Mouse (Mus musculus) stomach, embryonic 15.5 days (tissue): ENCODE measurements around the gene Dnpep. TPM values are rescaled to one million over a fixed set of nuclear protein-coding genes. Genes with fewer than 3 reads are reported as not detected.

ENCODE experiments used
- polyA plus RNA-seq: library from polyadenylated mRNA; unstranded; fragments of >200 nt; fragmentation: Nextera tagmentation; extraction: Ambion mirVana; gene quantifications from 2 replicates; pipeline ENCODE4 v1.2.1, GENCODE M21; 2015

Dnpep gene
- polyA plus RNA-seq, 1 experiment from 2014 or later = 123 TPM

Other genes with a start within 250 kb of the Dnpep start
- 8.6 and 9.5 TPM in 2 replicates for gene Nhej1, start 192.8 kb downstream of the Dnpep start, polyA plus RNA-seq
- gene Slc23a3, start 184.1 kb downstream of the Dnpep start, polyA plus RNA-seq = 0.49 and 0.86 TPM in 2 replicates
- 38.8 and 44.9 TPM in 2 replicates for gene Cnppd1, start 175.3 kb downstream of the Dnpep start, polyA plus RNA-seq
- 43.8 and 47.8 TPM in 2 replicates for gene Retreg2, start 175.2 kb downstream of the Dnpep start, polyA plus RNA-seq
- gene Zfand2b, start 149.3 kb downstream of the Dnpep start, polyA plus RNA-seq = 41.0 and 41.2 TPM in 2 replicates
- 23.9 and 26.8 TPM in 2 replicates for gene Abcb6, start 137.6 kb downstream of the Dnpep start, polyA plus RNA-seq
- 24.7 and 26.7 TPM in 2 replicates for gene Ankzf1, start 125.8 kb downstream of the Dnpep start, polyA plus RNA-seq
- gene Atg9a, start 125.8 kb downstream of the Dnpep start, polyA plus RNA-seq = 26.5 and 27.0 TPM in 2 replicates
- gene Glb1l, start 107.2 kb downstream of the Dnpep start, polyA plus RNA-seq = 15.5 and 17.1 TPM in 2 replicates
- 120 and 132 TPM in 2 replicates for gene Stk16, start 107.2 kb downstream of the Dnpep start, polyA plus RNA-seq
- 142 and 145 TPM in 2 replicates for gene Tuba4a, start 98.1 kb downstream of the Dnpep start, polyA plus RNA-seq
- not detected in 2 replicates for gene A630095N17Rik, start 85.9 kb downstream of the Dnpep start, polyA plus RNA-seq
- 34.9 and 35.9 TPM in 2 replicates for gene Dnajb2, start 81.6 kb downstream of the Dnpep start, polyA plus RNA-seq
- 2.4 and 2.8 TPM in 2 replicates for gene Ptprn, start 53.5 kb downstream of the Dnpep start, polyA plus RNA-seq
- 7.5 and 9.6 TPM in 2 replicates for gene Resp18, start 39.6 kb downstream of the Dnpep start, polyA plus RNA-seq
- gene Des, start 42.3 kb upstream of the Dnpep start, polyA plus RNA-seq = 92.1 and 93.2 TPM in 2 replicates
- 45.2 and 49.1 TPM in 2 replicates for gene Speg, start 57.3 kb upstream of the Dnpep start, polyA plus RNA-seq
- gene Gmppa, start 117.9 kb upstream of the Dnpep start, polyA plus RNA-seq = 103 TPM in 2 replicates
- 2.0 and 2.1 TPM in 2 replicates for gene Asic4, start 132.4 kb upstream of the Dnpep start, polyA plus RNA-seq
- gene Chpf, start 161.3 kb upstream of the Dnpep start, polyA plus RNA-seq = 40.9 and 41.9 TPM in 2 replicates
- gene Tmem198, start 161.5 kb upstream of the Dnpep start, polyA plus RNA-seq = 2.3 and 2.7 TPM in 2 replicates
- 75.1 and 84.0 TPM in 2 replicates for gene Obsl1, start 188.5 kb upstream of the Dnpep start, polyA plus RNA-seq
- 8.0 and 9.6 TPM in 2 replicates for gene Inha, start 189.1 kb upstream of the Dnpep start, polyA plus RNA-seq
- 16.1 and 18.1 TPM in 2 replicates for gene Stk11ip, start 203.5 kb upstream of the Dnpep start, polyA plus RNA-seq
- gene Slc4a3, start 228.3 kb upstream of the Dnpep start, polyA plus RNA-seq = 17.7 and 18.2 TPM in 2 replicates